Mouse (Mus musculus): ENCODE results near the gene Cox7c.
"Not testable (repeated sequence)": the region's sequence is repeated elsewhere in the genome, so short reads cannot be mapped to it uniquely, and the experiment has no call there.

Gene Cox7c

DNA sequence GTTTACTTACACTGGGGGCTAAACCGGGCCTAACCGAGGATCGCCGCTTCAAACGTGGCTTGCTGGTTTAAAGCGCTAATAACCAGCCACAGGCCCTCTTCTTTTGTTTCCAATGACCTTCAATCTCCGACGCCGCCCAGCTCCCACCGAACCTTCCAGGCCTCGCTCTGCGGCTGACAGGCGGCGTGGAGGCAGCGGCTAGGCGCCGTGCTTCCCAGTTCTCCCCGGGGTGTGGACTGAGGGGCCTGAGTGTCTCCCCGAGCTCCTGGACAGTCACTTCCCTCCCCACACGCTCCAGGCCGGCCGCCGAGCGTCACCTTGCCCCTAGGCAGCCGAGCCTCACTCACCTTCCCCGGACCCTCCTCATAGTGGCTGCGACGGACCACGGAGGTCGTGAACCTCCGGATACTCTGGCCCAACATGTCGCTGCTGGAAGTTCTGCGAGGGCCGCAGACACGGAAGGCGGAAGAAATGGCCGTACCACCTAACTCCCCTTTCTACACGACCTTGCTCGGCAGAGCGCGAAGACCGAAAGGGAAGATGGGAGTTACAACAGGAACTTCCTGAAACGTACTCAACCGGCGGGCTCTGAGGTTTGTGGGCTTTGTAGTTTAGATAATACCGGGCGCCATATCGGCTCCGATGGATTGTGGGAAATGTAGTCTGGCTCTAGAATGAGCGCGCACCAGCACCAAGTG is at the start of gene Cox7c:
Gene Cox7c (minus strand): TSS at position 651 of the 698 bp plus-strand sequence.
- peak; percentile 91 for DNase-seq (ENCODE audit: low read depth)

DNA sequence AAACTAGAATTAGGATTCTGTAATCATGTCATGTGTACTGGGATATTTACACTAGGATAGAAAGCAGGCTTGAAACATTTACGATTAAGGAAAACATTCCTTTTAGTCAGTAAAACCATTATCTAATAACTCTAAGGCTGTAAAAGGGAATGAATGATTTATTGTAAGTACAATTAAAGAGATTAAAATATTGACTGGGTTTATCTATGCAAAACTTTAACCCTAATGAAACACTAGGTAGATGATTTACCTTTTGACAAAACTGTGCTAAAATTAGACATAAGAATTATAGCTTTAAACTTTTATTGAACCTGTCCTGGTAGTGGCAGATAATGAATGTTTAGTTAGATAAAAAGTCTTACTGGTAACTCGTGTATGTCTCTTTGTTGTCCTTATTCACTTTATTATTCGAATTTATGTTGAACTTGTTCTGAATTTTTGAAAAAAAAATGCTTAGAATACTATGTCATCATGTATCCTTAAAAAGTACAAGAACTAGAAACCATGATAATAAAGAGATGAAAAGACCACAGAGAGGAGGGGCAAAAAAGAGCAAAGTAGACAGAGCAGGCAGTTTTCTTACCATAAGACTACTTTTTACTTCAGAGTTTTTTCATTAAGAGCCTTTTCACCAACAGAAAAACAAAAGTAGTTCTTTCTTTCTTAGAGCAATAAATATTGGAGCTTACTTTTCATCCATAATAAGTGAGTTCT is 21.5 kb upstream of the Cox7c start:
- DNase-seq (ENCODE audit: low read depth), result no peak

DNA sequence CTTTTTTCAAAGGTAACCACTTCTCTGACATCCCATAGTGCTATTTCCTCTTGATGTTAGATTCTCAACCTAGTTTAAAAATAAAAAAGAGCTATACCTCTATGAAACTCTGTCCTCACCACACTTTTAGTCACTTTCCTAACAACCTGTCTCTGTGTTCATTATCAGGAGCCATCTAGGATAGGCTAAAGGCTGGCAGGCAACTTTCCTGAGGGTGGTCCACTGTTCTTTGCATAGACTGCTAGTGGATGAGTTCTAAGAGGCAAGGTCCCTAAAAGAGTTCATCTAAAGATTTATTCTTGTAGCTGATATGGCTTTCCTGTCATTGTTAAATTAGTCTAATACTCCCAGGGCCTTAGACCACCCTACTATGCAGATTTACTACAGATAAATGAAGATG is 20.8 kb upstream of the Cox7c start:
- DNase-seq (ENCODE audit: low read depth), result no peak

DNA sequence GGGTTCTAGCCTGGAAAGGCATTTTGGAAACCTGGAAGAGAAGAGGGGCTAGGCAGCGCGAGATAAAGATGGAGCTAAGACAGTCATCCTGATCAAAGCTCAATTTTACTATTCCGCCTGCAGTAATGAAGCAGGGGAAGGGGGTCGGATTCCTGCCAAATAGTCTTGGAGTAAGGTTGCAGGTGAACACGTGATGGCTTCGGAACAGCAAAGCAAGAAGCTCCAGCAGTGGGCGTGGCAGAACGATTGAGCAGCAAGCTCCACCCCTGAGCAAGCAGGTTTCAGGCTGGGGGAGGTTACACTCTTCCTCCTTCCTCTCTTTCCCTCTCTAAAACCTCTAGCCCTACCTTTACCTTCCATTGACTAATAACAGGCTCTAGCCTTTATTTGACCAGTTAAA is 7.4 kb upstream of the Cox7c start:
- not testable (repeated sequence) for DNase-seq (ENCODE audit: low read depth)

DNA sequence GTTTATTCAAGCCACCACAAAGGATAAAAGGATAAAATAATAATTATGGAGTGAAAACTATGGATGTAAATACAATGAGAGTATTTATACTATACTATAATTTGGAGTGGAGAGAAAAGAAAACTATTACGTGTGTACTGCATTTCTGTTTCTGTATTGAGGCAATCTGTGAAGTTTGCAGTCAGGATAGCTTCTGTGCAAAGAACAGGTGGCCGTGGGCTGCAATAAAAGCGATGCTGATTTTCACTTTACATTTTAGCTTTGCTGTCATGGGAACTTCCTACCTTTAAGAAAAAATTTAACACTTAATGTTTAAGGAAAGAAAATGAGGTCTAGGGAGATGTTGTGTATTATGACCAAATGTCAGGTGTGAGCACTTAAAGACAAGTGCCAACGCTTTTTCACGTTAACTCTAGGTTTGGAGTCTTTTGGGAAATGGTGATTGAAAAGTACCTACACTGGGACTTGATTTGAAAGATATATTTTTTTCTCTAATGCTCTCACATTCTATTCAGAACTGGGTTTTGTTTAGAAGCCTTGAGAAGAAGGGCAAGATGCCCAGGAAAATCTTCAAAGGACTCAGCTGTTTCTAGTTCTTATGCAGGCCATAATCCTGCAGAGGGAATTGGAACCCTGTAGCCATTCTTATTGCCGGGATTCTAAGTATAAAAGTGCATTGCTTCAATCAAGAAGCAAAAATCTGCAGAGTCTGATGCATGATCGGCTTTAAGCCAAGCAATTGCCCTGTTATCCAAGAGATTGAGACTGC is 41.6 kb downstream of the Cox7c start:
- no peak for DNase-seq (ENCODE audit: low read depth)

All from naive thymus-derived CD4-positive, alpha-beta T cell, adult 2 months (primary cell).